Mouse (Mus musculus): ENCODE results near the gene Rbp4. TPM values are rescaled to one million over a fixed set of nuclear protein-coding genes. Genes with fewer than 3 reads are reported as not detected.

Rbp4 gene
- polyA plus RNA-seq, 1 experiment from 2014 or later = 1,416 TPM

DNA sequence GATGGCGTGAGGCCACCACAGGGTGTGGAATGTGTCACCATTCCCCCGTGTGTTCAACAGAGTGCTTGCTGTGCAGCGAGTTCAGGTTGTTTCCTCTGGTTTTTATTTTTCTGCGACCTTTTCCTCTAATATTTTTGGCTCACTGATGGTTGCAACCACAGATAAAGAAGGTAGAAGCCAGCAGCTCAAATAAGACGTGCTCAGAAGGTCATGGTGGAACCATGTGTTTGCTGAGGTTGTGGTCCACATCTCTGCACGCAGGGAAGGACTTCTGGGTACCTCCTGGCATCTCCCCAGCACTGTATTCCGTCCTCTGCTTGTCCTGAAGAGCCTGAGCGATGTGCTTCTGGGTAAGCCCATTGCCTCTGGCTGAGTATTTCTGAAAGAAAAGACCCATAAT lies 1.6 kb upstream of the Rbp4 start:
- Histone ChIP-seq H3K9ac (ENCODE audit: low read depth, low read length) (no peak overlapping the region), H3K27ac (ENCODE audit: low read depth, low read length) (no peak overlapping the region), H3K36me3 (ENCODE audit: control insufficient read depth, insufficient read depth, low read length) (no peaks in the 10 kb centered on the region), H3K9me3 (ENCODE audit: control insufficient read depth, low read length) (no peaks in the 10 kb centered on the region), H3K4me1 (replicated peaks; ENCODE audit: control insufficient read depth, insufficient read depth, low read length) (no peaks in the 10 kb centered on the region), H3K4me2 (no peak overlapping the region), H3K4me3 (ENCODE audit: low read depth, low read length) (no peak overlapping the region), H3K27me3 (replicated peaks; ENCODE audit: control insufficient read depth, insufficient read depth, low read length) (peaks cover 24% of the 10 kb centered on the region)
- ATAC-seq (replicated peaks; ENCODE audit: low FRiP score) (no peak), DNase-seq (ENCODE audit: low spot score) (no peak)
- WGBS = 50% methylated on average over 8 of the region's 8 CpGs

DNA sequence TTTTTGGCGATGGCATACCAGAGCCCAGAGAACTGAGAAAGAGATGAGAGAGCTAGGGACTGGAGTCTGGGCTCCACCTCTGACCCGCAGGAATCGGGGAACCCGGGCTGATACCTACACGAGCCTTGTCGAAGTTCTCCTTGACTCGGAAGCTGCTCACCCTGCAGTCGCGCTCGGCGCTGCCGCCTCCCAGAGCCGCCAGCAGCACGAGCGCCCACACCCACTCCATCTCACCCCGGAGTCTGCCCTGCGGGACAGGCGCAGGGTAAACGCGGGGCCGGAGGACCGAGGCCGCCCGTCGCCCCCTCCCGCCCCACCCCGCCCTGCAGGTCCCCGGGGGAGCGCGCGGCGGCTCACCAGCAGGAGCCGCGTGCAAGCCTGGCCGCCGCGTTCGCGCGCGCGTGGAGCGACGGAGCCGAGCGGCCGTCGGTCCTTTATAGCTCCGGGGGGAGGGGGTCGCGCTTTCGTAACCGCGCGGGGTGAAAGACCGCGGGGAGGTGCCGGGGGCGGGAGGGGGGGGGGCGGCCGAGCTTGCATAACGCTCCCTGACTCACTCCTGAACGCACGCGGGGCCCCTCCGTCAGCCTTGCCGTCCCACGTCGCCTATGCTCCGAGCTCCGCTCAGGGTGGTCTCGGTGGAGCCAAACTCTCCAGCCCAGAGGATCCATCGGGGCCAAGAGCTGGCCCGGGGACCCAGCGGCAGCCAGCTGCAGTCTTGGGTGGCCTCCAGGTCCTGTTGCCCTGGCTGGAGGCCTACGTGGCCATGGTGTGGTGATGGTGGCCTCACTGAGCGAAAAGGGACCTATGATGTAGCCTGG lies 471 bp downstream of the Rbp4 start:
- Histone ChIP-seq H3K9me3 (ENCODE audit: control insufficient read depth, low read length) (no peaks in the 10 kb centered on the region), H3K4me2 (peak overlapping the region; percentile 64), H3K36me3 (ENCODE audit: control insufficient read depth, insufficient read depth, low read length) (no peaks in the 10 kb centered on the region), H3K4me3 (ENCODE audit: low read depth, low read length) (peak overlapping the region; percentile 53), H3K4me1 (replicated peaks; ENCODE audit: control insufficient read depth, insufficient read depth, low read length) (no peaks in the 10 kb centered on the region), H3K27ac (ENCODE audit: low read depth, low read length) (peak overlapping the region; percentile 69), H3K27me3 (replicated peaks; ENCODE audit: control insufficient read depth, insufficient read depth, low read length) (peaks cover 24% of the 10 kb centered on the region), H3K9ac (ENCODE audit: low read depth, low read length) (peak overlapping the region; percentile 67)
- 3% methylated on average over 58 of the region's 77 CpGs for WGBS
- peak; percentile 67; the same call in 1 of the 2 replicates for ATAC-seq (replicated peaks; ENCODE audit: low FRiP score)
- DNase-seq (ENCODE audit: low spot score) = peak; percentile 75

DNA sequence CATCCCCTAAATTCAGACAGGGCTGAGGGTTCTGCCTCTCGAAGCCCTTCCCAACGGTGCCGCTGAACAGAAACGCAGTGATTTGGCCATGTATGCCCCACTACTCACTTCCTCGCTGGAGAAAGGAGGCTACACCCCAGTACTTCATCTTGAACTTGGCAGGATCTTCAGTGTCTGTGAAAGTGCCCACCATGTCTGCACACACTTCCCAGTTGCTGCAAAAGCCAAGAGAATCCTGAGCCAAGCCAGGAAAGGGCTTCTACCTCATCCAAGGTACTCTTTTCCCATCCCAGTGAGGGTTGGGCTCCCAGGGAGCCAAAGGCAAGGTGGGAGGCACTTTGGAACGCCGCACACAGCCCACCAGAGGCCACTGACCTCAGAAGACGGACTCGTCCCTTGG lies 1.2 kb downstream of the Rbp4 start:
- Histone ChIP-seq H3K4me1 (replicated peaks; ENCODE audit: control insufficient read depth, insufficient read depth, low read length) (no peaks in the 10 kb centered on the region), H3K9me3 (ENCODE audit: control insufficient read depth, low read length) (no peaks in the 10 kb centered on the region), H3K27ac (ENCODE audit: low read depth, low read length) (peak overlapping the region; percentile 69; the same call in 1 of the 2 replicates), H3K4me2 (peak overlapping the region; percentile 64), H3K36me3 (ENCODE audit: control insufficient read depth, insufficient read depth, low read length) (no peaks in the 10 kb centered on the region), H3K4me3 (ENCODE audit: low read depth, low read length) (peak overlapping the region; percentile 53), H3K27me3 (replicated peaks; ENCODE audit: control insufficient read depth, insufficient read depth, low read length) (peaks cover 24% of the 10 kb centered on the region), H3K9ac (ENCODE audit: low read depth, low read length) (peak overlapping the region; percentile 67)
- 21% methylated on average over 9 of the region's 9 CpGs for WGBS
- ATAC-seq (replicated peaks; ENCODE audit: low FRiP score) = no peak
- DNase-seq (ENCODE audit: low spot score) = no peak

DNA sequence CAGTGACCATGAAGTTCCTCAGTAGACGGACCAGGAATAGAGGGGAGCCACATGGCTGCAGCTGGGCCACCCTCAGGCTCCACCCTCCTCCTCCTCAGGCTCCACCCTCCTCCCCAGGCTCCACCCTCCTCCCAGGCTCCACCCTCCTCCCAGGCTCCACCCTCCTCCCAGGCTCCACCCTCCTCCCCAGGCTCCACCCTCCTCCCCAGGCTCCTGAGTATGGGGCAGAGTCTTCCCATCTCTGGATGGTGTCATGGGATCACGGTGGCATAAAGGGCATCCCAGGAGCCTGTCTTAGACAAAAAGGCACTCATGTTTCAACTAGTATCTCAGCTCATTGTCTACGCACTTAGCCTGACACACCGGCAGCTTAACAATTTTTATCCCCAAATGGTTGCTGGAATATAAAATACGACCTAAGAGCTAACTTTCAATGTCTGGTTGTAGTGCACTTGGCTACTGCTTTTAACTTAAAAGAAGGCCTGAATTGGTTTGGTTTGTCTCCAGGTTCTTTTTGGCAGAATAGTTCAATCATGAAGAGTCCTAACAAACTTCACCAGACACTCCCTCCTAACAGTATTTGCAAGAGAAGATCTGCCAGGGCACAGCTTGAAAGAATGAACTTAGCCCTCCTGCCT lies 4.8 kb downstream of the Rbp4 start:
- no peaks in the 10 kb centered on the region for H3K36me3 ChIP-seq (ENCODE audit: control insufficient read depth, insufficient read depth, low read length)
- no peak overlapping the region for H3K9ac ChIP-seq (ENCODE audit: low read depth, low read length)
- no peak overlapping the region for H3K4me3 ChIP-seq (ENCODE audit: low read depth, low read length)
- H3K4me1 ChIP-seq (replicated peaks; ENCODE audit: control insufficient read depth, insufficient read depth, low read length) = no peaks in the 10 kb centered on the region
- WGBS = 83% methylated on average over 5 of the region's 5 CpGs
- no peaks in the 10 kb centered on the region for H3K9me3 ChIP-seq (ENCODE audit: control insufficient read depth, low read length)
- H3K27me3 ChIP-seq (replicated peaks; ENCODE audit: control insufficient read depth, insufficient read depth, low read length) = peaks cover 20% of the 10 kb centered on the region
- DNase-seq (ENCODE audit: low spot score) = no peak
- no peak; the same call in 1 of the 2 replicates for ATAC-seq (replicated peaks; ENCODE audit: low FRiP score)
- H3K27ac ChIP-seq (ENCODE audit: low read depth, low read length) = no peak overlapping the region
- no peak overlapping the region for H3K4me2 ChIP-seq

DNA sequence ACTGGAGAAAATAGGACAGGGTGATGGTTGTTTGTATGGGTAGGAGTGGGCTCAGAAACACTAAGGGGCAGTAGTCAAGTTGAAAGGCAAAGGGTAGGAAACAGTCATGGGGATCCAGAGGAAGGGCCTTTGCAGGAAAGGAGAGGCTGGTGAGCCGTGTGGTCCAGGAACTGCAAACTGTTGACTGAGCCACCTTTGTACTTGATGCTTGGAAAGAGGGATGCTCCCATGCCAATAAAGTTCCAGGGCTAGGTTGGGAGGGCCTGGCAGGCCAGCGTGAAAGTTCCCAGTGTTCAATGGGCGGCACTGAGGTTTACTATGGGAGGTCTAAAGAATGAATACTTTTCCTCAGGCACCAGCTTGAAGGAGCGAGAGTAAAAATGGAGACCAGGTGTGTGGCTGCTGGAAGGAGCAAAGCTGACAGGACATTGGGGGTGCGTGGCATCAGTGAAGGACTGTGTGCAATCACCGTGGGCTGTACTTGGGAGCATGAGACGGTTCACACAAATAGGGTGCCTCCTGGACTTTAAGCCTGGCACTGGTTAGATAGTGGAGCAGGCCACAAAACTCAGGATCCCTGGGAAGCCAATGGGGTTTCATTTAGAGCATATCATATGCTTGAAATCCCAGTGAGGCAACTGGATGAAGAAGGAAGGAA lies 10.1 kb downstream of the Rbp4 start:
- Histone ChIP-seq H3K4me2 (no peak overlapping the region), H3K9me3 (ENCODE audit: control insufficient read depth, low read length) (no peaks in the 10 kb centered on the region), H3K27me3 (replicated peaks; ENCODE audit: control insufficient read depth, insufficient read depth, low read length) (no peaks in the 10 kb centered on the region), H3K27ac (ENCODE audit: low read depth, low read length) (no peak overlapping the region), H3K4me3 (ENCODE audit: low read depth, low read length) (no peak overlapping the region), H3K36me3 (ENCODE audit: control insufficient read depth, insufficient read depth, low read length) (no peaks in the 10 kb centered on the region), H3K9ac (ENCODE audit: low read depth, low read length) (no peak overlapping the region), H3K4me1 (replicated peaks; ENCODE audit: control insufficient read depth, insufficient read depth, low read length) (no peaks in the 10 kb centered on the region)
- DNase-seq (ENCODE audit: low spot score) = no peak
- ATAC-seq (replicated peaks; ENCODE audit: low FRiP score) = no peak
- WGBS = 84% methylated on average over 7 of the region's 7 CpGs

DNA sequence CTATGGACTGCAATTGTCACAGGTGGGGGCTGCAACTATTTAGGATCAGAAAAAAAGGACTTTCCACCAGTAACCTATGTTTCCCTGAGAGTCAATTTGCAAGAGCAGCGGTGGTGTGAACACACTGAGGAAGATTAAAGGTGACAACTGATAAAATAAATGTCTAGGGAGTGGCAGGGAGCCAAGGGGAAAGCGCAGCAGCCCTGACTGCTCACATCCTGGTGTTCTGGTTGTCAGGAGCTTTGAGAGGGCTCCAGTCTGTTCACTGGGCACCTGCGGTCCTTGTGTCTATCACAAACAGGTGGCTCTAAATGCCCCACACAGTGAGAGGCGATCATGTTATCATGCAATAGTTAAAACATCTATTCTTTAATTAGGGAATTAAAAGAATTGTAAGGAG lies 12.5 kb downstream of the Rbp4 start:
- Histone ChIP-seq H3K27me3 (replicated peaks; ENCODE audit: control insufficient read depth, insufficient read depth, low read length) (no peaks in the 10 kb centered on the region), H3K36me3 (ENCODE audit: control insufficient read depth, insufficient read depth, low read length) (no peaks in the 10 kb centered on the region), H3K4me3 (ENCODE audit: low read depth, low read length) (no peak overlapping the region), H3K27ac (ENCODE audit: low read depth, low read length) (no peak overlapping the region), H3K9ac (ENCODE audit: low read depth, low read length) (no peak overlapping the region), H3K4me1 (replicated peaks; ENCODE audit: control insufficient read depth, insufficient read depth, low read length) (no peaks in the 10 kb centered on the region), H3K4me2 (no peak overlapping the region), H3K9me3 (ENCODE audit: control insufficient read depth, low read length) (no peaks in the 10 kb centered on the region)
- ATAC-seq (replicated peaks; ENCODE audit: low FRiP score) (no peak), DNase-seq (ENCODE audit: low spot score) (no peak)
- 38% methylated on average over 4 of the region's 4 CpGs for WGBS

DNA sequence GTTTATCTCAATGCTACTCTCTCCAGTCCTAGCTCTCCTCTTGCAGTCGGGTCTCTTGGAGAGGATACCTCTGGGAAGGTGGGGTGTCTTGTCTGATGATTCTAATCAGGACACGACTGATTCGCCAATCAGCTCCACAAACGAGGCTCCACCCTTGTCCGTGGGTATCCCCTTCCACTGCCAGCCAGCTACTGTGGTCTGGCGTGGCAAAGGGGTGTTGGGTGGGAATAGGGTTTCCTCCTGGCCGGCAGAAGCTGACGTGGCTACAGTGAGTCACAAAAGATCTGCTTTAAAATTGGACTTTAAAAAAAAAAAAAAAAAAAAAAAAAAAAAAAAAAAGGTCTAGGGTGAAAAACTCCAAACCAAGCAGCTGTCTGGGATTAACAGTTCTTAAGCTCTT lies 14.0 kb downstream of the Rbp4 start:
- 70% methylated on average over 8 of the region's 8 CpGs for WGBS
- no peak overlapping the region for H3K4me3 ChIP-seq (ENCODE audit: low read depth, low read length)
- H3K4me2 ChIP-seq = no peak overlapping the region
- H3K9ac ChIP-seq (ENCODE audit: low read depth, low read length) = no peak overlapping the region
- no peak for DNase-seq (ENCODE audit: low spot score)
- no peaks in the 10 kb centered on the region for H3K27me3 ChIP-seq (replicated peaks; ENCODE audit: control insufficient read depth, insufficient read depth, low read length)
- no peak overlapping the region for H3K27ac ChIP-seq (ENCODE audit: low read depth, low read length)
- no peak for ATAC-seq (replicated peaks; ENCODE audit: low FRiP score)
- no peaks in the 10 kb centered on the region for H3K9me3 ChIP-seq (ENCODE audit: control insufficient read depth, low read length)
- H3K36me3 ChIP-seq (ENCODE audit: control insufficient read depth, insufficient read depth, low read length) = no peaks in the 10 kb centered on the region
- no peaks in the 10 kb centered on the region for H3K4me1 ChIP-seq (replicated peaks; ENCODE audit: control insufficient read depth, insufficient read depth, low read length)

DNA sequence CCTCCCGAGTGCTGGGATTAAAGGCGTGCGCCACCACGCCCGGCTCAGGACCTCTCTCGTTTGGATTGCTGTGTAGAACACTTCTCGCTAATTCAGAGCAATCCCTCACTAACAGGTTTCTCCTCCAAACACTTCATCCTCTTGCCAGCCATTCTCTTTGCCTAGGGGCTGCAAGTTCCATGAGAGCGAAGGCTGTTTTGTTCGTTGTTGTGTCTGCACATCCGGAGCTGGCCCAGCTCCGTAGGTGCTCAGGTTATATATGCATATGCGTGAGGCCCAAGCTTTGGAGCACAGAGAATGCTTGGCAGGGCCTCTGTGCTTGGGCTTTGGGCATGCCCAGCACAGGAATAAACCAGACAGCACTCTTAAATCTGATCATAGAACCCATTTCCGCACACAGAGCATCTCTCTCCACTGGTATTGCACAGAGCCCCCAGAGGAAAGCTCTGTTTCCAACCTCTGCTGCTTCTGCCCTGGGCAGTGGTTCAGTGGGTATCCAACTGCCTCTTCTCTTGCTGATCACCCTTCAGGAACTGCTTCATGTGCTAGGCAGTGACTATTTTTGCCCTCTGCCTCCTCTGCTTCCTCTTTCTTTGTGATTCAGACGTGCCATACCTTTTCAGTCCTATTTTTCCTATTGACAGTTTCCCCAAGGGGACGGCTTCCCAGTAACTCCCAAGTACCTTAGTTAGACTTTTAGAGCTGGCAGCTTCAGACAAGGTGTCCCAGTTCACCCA lies 15.4 kb downstream of the Rbp4 start:
- Histone ChIP-seq H3K27me3 (replicated peaks; ENCODE audit: control insufficient read depth, insufficient read depth, low read length) (no peaks in the 10 kb centered on the region), H3K4me2 (no peak overlapping the region), H3K9ac (ENCODE audit: low read depth, low read length) (no peak overlapping the region), H3K36me3 (ENCODE audit: control insufficient read depth, insufficient read depth, low read length) (no peaks in the 10 kb centered on the region), H3K4me1 (replicated peaks; ENCODE audit: control insufficient read depth, insufficient read depth, low read length) (no peaks in the 10 kb centered on the region), H3K27ac (ENCODE audit: low read depth, low read length) (no peak overlapping the region), H3K4me3 (ENCODE audit: low read depth, low read length) (no peak overlapping the region), H3K9me3 (ENCODE audit: control insufficient read depth, low read length) (no peaks in the 10 kb centered on the region)
- ATAC-seq (replicated peaks; ENCODE audit: low FRiP score) (no peak), DNase-seq (ENCODE audit: low spot score) (no peak)
- WGBS = 83% methylated on average over 15 of the region's 15 CpGs

Data from liver, embryonic 11.5 days (tissue).